Comparison of ENCODE assay signal across 8 mouse cellular contexts in the genomic region with DNA sequence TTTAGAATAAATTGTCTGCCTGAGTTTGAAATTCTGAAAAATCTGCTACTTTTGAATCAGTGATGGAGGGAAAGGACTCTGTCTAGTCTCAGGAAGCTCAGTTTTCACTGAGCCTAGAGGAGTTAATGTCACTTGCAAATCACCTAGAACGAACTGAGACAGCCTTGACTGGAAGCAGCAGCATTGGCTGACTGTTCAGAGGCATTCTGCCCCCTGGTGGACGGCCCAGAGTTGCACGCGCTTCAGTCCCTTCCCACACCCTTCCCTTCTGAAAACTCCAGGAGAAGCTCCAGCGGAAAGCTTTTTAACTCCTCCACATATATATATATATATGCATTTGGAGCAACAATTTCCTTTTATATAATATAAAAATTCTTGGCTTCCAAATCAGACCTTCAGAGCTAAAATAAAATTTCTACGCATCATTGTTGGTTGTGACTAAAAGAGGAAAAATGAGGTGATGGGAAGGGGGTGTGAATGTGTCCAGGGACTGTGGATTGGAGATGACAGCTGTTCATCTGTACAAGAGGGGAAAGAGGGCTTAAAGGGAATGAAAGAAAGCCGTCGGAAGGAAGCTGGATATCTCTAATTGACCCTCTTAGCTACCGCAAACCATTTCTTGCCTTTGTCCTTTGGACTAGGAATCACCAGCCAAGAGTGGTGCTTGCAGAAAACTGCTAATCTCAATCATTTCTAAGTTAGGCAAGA. TPM values are rescaled to one million over a fixed set of nuclear protein-coding genes. Genes with fewer than 3 reads are reported as not detected.
DNase-seq lines count a peak whose midpoint lies in the region; ATAC-seq and TF ChIP-seq lines count a peak whose summit lies in the region.

No protein-coding gene starts in this region.

- no peak overlapping the region for H3K9ac ChIP-seq in ES-Bruce4 (ENCODE audit: low read depth, poor library complexity, severe bottlenecking)
- H3K9ac ChIP-seq in lung, embryonic 16.5 days (ENCODE audit: low read length), result no peak overlapping the region

- peak; percentile 93 for TF ChIP-seq CTCF in ES-Bruce4 (IDR thresholded peaks at IDR 0.05; ENCODE audit: low read depth, low read length)
- peak; percentile 98 for TF ChIP-seq CTCF in layer of hippocampus, adult 2 months (conservative IDR thresholded peaks at IDR 0.05)

- 35% methylated on average over 9 of the region's 9 CpGs for WGBS in hindbrain, embryonic 10.5 days
- 27% methylated on average over 9 of the region's 9 CpGs for WGBS in lung, embryonic 16.5 days

- H3K4me3 ChIP-seq in ES-Bruce4 (ENCODE audit: low read depth, low read length), result no peak overlapping the region
- H3K4me3 ChIP-seq in hindbrain, embryonic 10.5 days, result no peak overlapping the region
- H3K4me3 ChIP-seq in layer of hippocampus, adult 2 months, result no peak overlapping the region
- no peak overlapping the region for H3K4me3 ChIP-seq in lung, embryonic 16.5 days (ENCODE audit: low read length)

- H3K4me1 ChIP-seq in ES-Bruce4 (ENCODE audit: control insufficient read depth, insufficient read depth, low read length), result no peaks in the 10 kb centered on the region
- peaks cover 16% of the 10 kb centered on the region for H3K4me1 ChIP-seq in hindbrain, embryonic 10.5 days (replicated peaks)
- H3K4me1 ChIP-seq in lung, embryonic 16.5 days (replicated peaks; ENCODE audit: control insufficient read depth, insufficient read depth, low read length), result peaks cover 3% of the 10 kb centered on the region

- no peak overlapping the region for H3K4me2 ChIP-seq in lung, embryonic 16.5 days (ENCODE audit: low read depth, low read length)

- H3K27me3 ChIP-seq in ES-Bruce4 (ENCODE audit: control insufficient read depth, insufficient read depth, low read length, poor library complexity, severe bottlenecking), result no peaks in the 10 kb centered on the region; the same call in 1 of the 2 replicates
- peaks cover 15% of the 10 kb centered on the region for H3K27me3 ChIP-seq in hindbrain, embryonic 10.5 days (ENCODE audit: insufficient read depth, poor library complexity, severe bottlenecking)
- H3K27me3 ChIP-seq in lung, embryonic 16.5 days (ENCODE audit: control insufficient read depth, insufficient read depth, low read depth, low read length), result peaks cover 11% of the 10 kb centered on the region

- no peak for TF ChIP-seq POLR2A in ES-Bruce4 (IDR thresholded peaks at IDR 0.05; ENCODE audit: insufficient read depth, low read length)

- ATAC-seq in lung, embryonic 16.5 days (ENCODE audit: low read depth), result peak; percentile 70

- no peak overlapping the region for H3K27ac ChIP-seq in ES-Bruce4 (ENCODE audit: insufficient read depth, low read length)
- H3K27ac ChIP-seq in hindbrain, embryonic 10.5 days, result no peak overlapping the region
- no peak overlapping the region for H3K27ac ChIP-seq in layer of hippocampus, adult 2 months
- H3K27ac ChIP-seq in lung, embryonic 16.5 days (ENCODE audit: low read length), result no peak overlapping the region

- peak; percentile 71 to 79 for DNase-seq in adrenal gland, adult 18-20 months (ENCODE audit: low spot score in 2 of 2)
- peak; percentile 67 for DNase-seq in embryo, embryonic 9.5 days (ENCODE audit: extremely low spot score)
- DNase-seq in hindbrain, embryonic 10.5 days (ENCODE audit: low spot score), result peak; percentile 81
- peak; percentile 72 to 86 for DNase-seq in layer of hippocampus, adult 2 months (ENCODE audit: low spot score in 2 of 2)
- peak; percentile 30 for DNase-seq in retina, adult 2 months (ENCODE audit: low read depth, low spot score)
- no peak for DNase-seq in natural killer cell, adult 2 months (ENCODE audit: low spot score in 2 of 2)

- H3K36me3 ChIP-seq in ES-Bruce4 (ENCODE audit: control insufficient read depth, insufficient read depth, low read length, poor library complexity, severe bottlenecking), result no peaks in the 10 kb centered on the region
- no peaks in the 10 kb centered on the region for H3K36me3 ChIP-seq in hindbrain, embryonic 10.5 days
- no peaks in the 10 kb centered on the region for H3K36me3 ChIP-seq in lung, embryonic 16.5 days (ENCODE audit: control insufficient read depth, insufficient read depth, low read length)

- no peaks in the 10 kb centered on the region for H3K9me3 ChIP-seq in ES-Bruce4 (replicated peaks; ENCODE audit: control insufficient read depth, insufficient read depth, low read length, poor library complexity, severe bottlenecking)
- no peaks in the 10 kb centered on the region for H3K9me3 ChIP-seq in hindbrain, embryonic 10.5 days
- H3K9me3 ChIP-seq in lung, embryonic 16.5 days (ENCODE audit: control insufficient read depth, low read length), result no peaks in the 10 kb centered on the region

- TF ChIP-seq EP300 in ES-Bruce4 (IDR thresholded peaks at IDR 0.05; ENCODE audit: insufficient read depth, low read depth, low read length), result no peak

RNA-seq across cellular contexts. Expression of gene Htr1b, which starts 6.6 kb away (rescaled TPM):
- 0.27 and 0.37 TPM in 2 replicates for polyA plus RNA-seq in ES-Bruce4 (2011; ENCODE audit: insufficient read depth, insufficient read length, low read depth, missing spikeins)
- 10 to 100 TPM; 12.7 to 16.6 TPM for total RNA-seq in adrenal gland, adult 18-20 months (2021)
- 1.1 and 1.9 TPM in 2 replicates for polyA plus RNA-seq in hindbrain, embryonic 10.5 days (2016; fragmentation: Nextera tagmentation; extraction: Ambion mirVana)
- total RNA-seq in layer of hippocampus, adult 2 months (2021), result 1 to 10 TPM; 9.1 to 9.5 TPM
- 0.33 and 0.40 TPM in 2 replicates for polyA plus RNA-seq in lung, embryonic 16.5 days (2015; fragmentation: Nextera tagmentation; extraction: Ambion mirVana)

Comparison
In these comparisons a context has a peak if more than half of its experiments do, and no peak if none do; other contexts are left out.
1. DNase-seq: peak in adrenal gland, adult 18-20 months (2 of 2), embryo, embryonic 9.5 days (single experiment), hindbrain, embryonic 10.5 days (single experiment), layer of hippocampus, adult 2 months (2 of 2) and retina, adult 2 months (single experiment); none in natural killer cell, adult 2 months (0 of 2).